Mouse (Mus musculus): Measurements from ENCODE around the gene Kctd7. TPM values are rescaled to one million over a fixed set of nuclear protein-coding genes. Genes with fewer than 3 reads are reported as not detected.

Kctd7 gene
- 1 to 10 TPM in 15 of 26 experiments, under 1 TPM in 11; 0.45 to 3.2 (median 1.2) TPM for total RNA-seq (2018; cell fraction: chromatin; rRNA removed)
- 1 to 10 TPM in 24 of 26 experiments, under 1 TPM in 2; 0.62 to 4.2 (median 2.2) TPM for total RNA-seq (2018; cell fraction: cytosol; rRNA removed)
- 1 to 10 TPM in 19 of 26 experiments, under 1 TPM in 7; 0.58 to 7.0 (median 1.5) TPM for total RNA-seq (2018; cell fraction: nucleus; rRNA removed)
- polyA plus RNA-seq (2018), result 1.4 to 5.4 TPM (median 3.3 TPM) in 3 replicates

GRCm38 (mm10) chr5:130144334-130145312 is at the start of gene Kctd7:
TSS of gene Kctd7 (plus strand) at chr5:130144861.
- WGBS (ENCODE audit: missing documents), result under 1% methylated on average over 65 of the region's 66 CpGs
- no peaks in the 10 kb centered on the region for H3K79me2 ChIP-seq (ENCODE audit: inconsistent target)
- H3K27ac ChIP-seq, result peak within 1 kb of the TSS; percentile 45
- H3K36me3 ChIP-seq (ENCODE audit: inconsistent target), result no peaks in the 10 kb centered on the region
- peak within 1 kb of the TSS; percentile 50 for H3K4me3 ChIP-seq (ENCODE audit: inconsistent target)

- Histone ChIP-seq H3K4me3 (ENCODE audit: inconsistent target) (no peak overlapping the region), H3K36me3 (ENCODE audit: inconsistent target) (peaks cover 6% of the 10 kb centered on the region), H3K27ac (no peak overlapping the region), H3K79me2 (ENCODE audit: inconsistent target) (peaks cover 90% of the 10 kb centered on the region)
- 93% methylated on average over 12 of the region's 12 CpGs for WGBS (ENCODE audit: missing documents)
Observed at GRCm38 (mm10) chr5:130096754-130097153, 47.9 kb upstream of the Kctd7 start.

- peaks cover 17% of the 10 kb centered on the region for H3K36me3 ChIP-seq (ENCODE audit: inconsistent target)
- H3K27ac ChIP-seq, result no peak overlapping the region
- peaks cover 79% of the 10 kb centered on the region for H3K79me2 ChIP-seq (ENCODE audit: inconsistent target)
- no peak overlapping the region for H3K4me3 ChIP-seq (ENCODE audit: inconsistent target)
- WGBS (ENCODE audit: missing documents), result 100% methylated on average over 2 of the region's 2 CpGs
Observed at GRCm38 (mm10) chr5:130097837-130098236, 46.8 kb upstream of the Kctd7 start.

- 96% methylated on average over 17 of the region's 17 CpGs for WGBS (ENCODE audit: missing documents)
- Histone ChIP-seq H3K27ac (no peak overlapping the region), H3K79me2 (ENCODE audit: inconsistent target) (peaks cover 40% of the 10 kb centered on the region; the same call in 1 of the 2 replicates), H3K36me3 (ENCODE audit: inconsistent target) (peaks cover 41% of the 10 kb centered on the region), H3K4me3 (ENCODE audit: inconsistent target) (no peak overlapping the region)
Observed at GRCm38 (mm10) chr5:130101724-130102123, 42.9 kb upstream of the Kctd7 start.

- Histone ChIP-seq H3K79me2 (ENCODE audit: inconsistent target) (no peaks in the 10 kb centered on the region), H3K27ac (no peak overlapping the region), H3K36me3 (ENCODE audit: inconsistent target) (peaks cover 40% of the 10 kb centered on the region), H3K4me3 (ENCODE audit: inconsistent target) (no peak overlapping the region)
- 98% methylated on average over 3 of the region's 3 CpGs for WGBS (ENCODE audit: missing documents)
Observed at GRCm38 (mm10) chr5:130109348-130109747, 35.3 kb upstream of the Kctd7 start.

- Histone ChIP-seq H3K4me3 (ENCODE audit: inconsistent target) (no peak overlapping the region), H3K36me3 (ENCODE audit: inconsistent target) (peaks cover 43% of the 10 kb centered on the region), H3K27ac (no peak overlapping the region), H3K79me2 (ENCODE audit: inconsistent target) (no peaks in the 10 kb centered on the region)
- 95% methylated on average over 12 of the region's 12 CpGs for whole genome bisulfite sequencing (ENCODE audit: missing documents)
Observed at GRCm38 (mm10) chr5:130110632-130111464, 33.8 kb upstream of the Kctd7 start.

GRCm38 (mm10) chr5:130112653-130113052 is 32.0 kb upstream of the Kctd7 start:
- Histone ChIP-seq H3K79me2 (ENCODE audit: inconsistent target) (peaks cover 8% of the 10 kb centered on the region; the same call in 1 of the 2 replicates), H3K4me3 (ENCODE audit: inconsistent target) (no peak overlapping the region), H3K27ac (no peak overlapping the region), H3K36me3 (ENCODE audit: inconsistent target) (peaks cover 56% of the 10 kb centered on the region)

GRCm38 (mm10) chr5:130116116-130116515 is 28.5 kb upstream of the Kctd7 start:
- no peak overlapping the region for H3K4me3 ChIP-seq (ENCODE audit: inconsistent target)
- WGBS (ENCODE audit: missing documents), result 80% methylated on average over 12 of the region's 12 CpGs
- peaks cover 33% of the 10 kb centered on the region for H3K36me3 ChIP-seq (ENCODE audit: inconsistent target)
- H3K79me2 ChIP-seq (ENCODE audit: inconsistent target), result peaks cover 27% of the 10 kb centered on the region; the same call in 1 of the 2 replicates
- no peak overlapping the region for H3K27ac ChIP-seq

- H3K4me3 ChIP-seq (ENCODE audit: inconsistent target), result no peak overlapping the region
- H3K79me2 ChIP-seq (ENCODE audit: inconsistent target), result peaks cover 27% of the 10 kb centered on the region; the same call in 1 of the 2 replicates
- whole genome bisulfite sequencing (ENCODE audit: missing documents), result 93% methylated on average over 7 of the region's 7 CpGs
- H3K36me3 ChIP-seq (ENCODE audit: inconsistent target), result peaks cover 33% of the 10 kb centered on the region
- H3K27ac ChIP-seq, result no peak overlapping the region
Observed at GRCm38 (mm10) chr5:130116857-130117256, 27.8 kb upstream of the Kctd7 start.

GRCm38 (mm10) chr5:130117932-130118331 is 26.7 kb upstream of the Kctd7 start:
- Histone ChIP-seq H3K27ac (no peak overlapping the region), H3K36me3 (ENCODE audit: inconsistent target) (peaks cover 33% of the 10 kb centered on the region), H3K79me2 (ENCODE audit: inconsistent target) (peaks cover 27% of the 10 kb centered on the region; the same call in 1 of the 2 replicates), H3K4me3 (ENCODE audit: inconsistent target) (no peak overlapping the region)
- 93% methylated on average over 6 of the region's 6 CpGs for WGBS (ENCODE audit: missing documents)

- Histone ChIP-seq H3K36me3 (ENCODE audit: inconsistent target) (peaks cover 37% of the 10 kb centered on the region), H3K27ac (no peak overlapping the region), H3K4me3 (ENCODE audit: inconsistent target) (no peak overlapping the region), H3K79me2 (ENCODE audit: inconsistent target) (peaks cover 27% of the 10 kb centered on the region; the same call in 1 of the 2 replicates)
- WGBS (ENCODE audit: missing documents), result 91% methylated on average over 3 of the region's 3 CpGs
Observed at GRCm38 (mm10) chr5:130119236-130119635, 25.4 kb upstream of the Kctd7 start.

- Histone ChIP-seq H3K27ac (no peak overlapping the region), H3K36me3 (ENCODE audit: inconsistent target) (peaks cover 36% of the 10 kb centered on the region), H3K4me3 (ENCODE audit: inconsistent target) (no peak overlapping the region), H3K79me2 (ENCODE audit: inconsistent target) (peaks cover 27% of the 10 kb centered on the region; the same call in 1 of the 2 replicates)
- WGBS (ENCODE audit: missing documents), result 92% methylated on average over 12 of the region's 12 CpGs
Observed at GRCm38 (mm10) chr5:130120070-130120736, 24.5 kb upstream of the Kctd7 start.

- H3K79me2 ChIP-seq (ENCODE audit: inconsistent target), result peaks cover 27% of the 10 kb centered on the region; the same call in 1 of the 2 replicates
- 88% methylated on average over 6 of the region's 6 CpGs for WGBS (ENCODE audit: missing documents)
- peaks cover 34% of the 10 kb centered on the region for H3K36me3 ChIP-seq (ENCODE audit: inconsistent target)
- H3K4me3 ChIP-seq (ENCODE audit: inconsistent target), result no peak overlapping the region
- H3K27ac ChIP-seq, result no peak overlapping the region
Observed at GRCm38 (mm10) chr5:130120904-130121303, 23.8 kb upstream of the Kctd7 start.

GRCm38 (mm10) chr5:130122355-130122754 is 22.3 kb upstream of the Kctd7 start:
- 88% methylated on average over 2 of the region's 2 CpGs for WGBS (ENCODE audit: missing documents)
- Histone ChIP-seq H3K79me2 (ENCODE audit: inconsistent target) (peaks cover 22% of the 10 kb centered on the region; the same call in 1 of the 2 replicates), H3K36me3 (ENCODE audit: inconsistent target) (peaks cover 22% of the 10 kb centered on the region; the same call in 1 of the 2 replicates), H3K4me3 (ENCODE audit: inconsistent target) (no peak overlapping the region), H3K27ac (no peak overlapping the region)
